Mouse (Mus musculus) midbrain, embryonic 10.5 days (tissue): ENCODE measurements around the gene Adipoq. TPM values are rescaled to one million over a fixed set of nuclear protein-coding genes. Genes with fewer than 3 reads are reported as not detected.

Experiments
- DNase-seq: peaks from one replicate; pipeline ENCODE4 v3.0.0-alpha.2; 2017; ENCODE audit warnings: low spot score
- H3K27ac ChIP-seq: fragments of 300-500 bp; sonication (generic); replicated peaks from 2 replicates; pipeline ENCODE4 v1.5.1; 2016; ENCODE audit warnings: mild to moderate bottlenecking
- H3K27me3 ChIP-seq: fragments of 300-500 bp; sonication (generic); 2 replicates; pipeline ENCODE4 v1.6.1; 2016; ENCODE audit warnings: low read depth, mild to moderate bottlenecking; ENCODE audit not compliant: poor library complexity, severe bottlenecking
- H3K36me3 ChIP-seq: fragments of 300-500 bp; sonication (generic); 2 replicates; pipeline ENCODE4 v1.6.1; 2016; ENCODE audit warnings: mild to moderate bottlenecking, moderate library complexity
- H3K4me1 ChIP-seq: fragments of 300-500 bp; sonication (generic); 2 replicates; pipeline ENCODE4 v1.6.1; 2016
- H3K4me3 ChIP-seq: fragments of 300-500 bp; sonication (generic); 2 replicates; pipeline ENCODE4 v1.5.1; 2016; ENCODE audit warnings: mild to moderate bottlenecking, moderate library complexity
- H3K9me3 ChIP-seq: fragments of 300-500 bp; sonication (generic); replicated peaks from 2 replicates; pipeline ENCODE4 v1.6.1; 2016; ENCODE audit warnings: mild to moderate bottlenecking
- WGBS: fragments of 180-500 bp; shearing (Covaris S2); methylation state at CpG from one replicate; pipeline ENCODE4 v1.1.7; 2016; 5-methylcytosine and 5-hydroxymethylcytosine counted together
- polyA plus RNA-seq: library from polyadenylated mRNA; unstranded; fragments of >200 nt; fragmentation: Nextera tagmentation; extraction: Ambion mirVana; gene quantifications from 2 replicates; pipeline ENCODE4 v1.2.1, GENCODE M21; 2016

Gene Adipoq
- polyA plus RNA-seq, 1 experiment from 2014 or later, result not detected

DNA sequence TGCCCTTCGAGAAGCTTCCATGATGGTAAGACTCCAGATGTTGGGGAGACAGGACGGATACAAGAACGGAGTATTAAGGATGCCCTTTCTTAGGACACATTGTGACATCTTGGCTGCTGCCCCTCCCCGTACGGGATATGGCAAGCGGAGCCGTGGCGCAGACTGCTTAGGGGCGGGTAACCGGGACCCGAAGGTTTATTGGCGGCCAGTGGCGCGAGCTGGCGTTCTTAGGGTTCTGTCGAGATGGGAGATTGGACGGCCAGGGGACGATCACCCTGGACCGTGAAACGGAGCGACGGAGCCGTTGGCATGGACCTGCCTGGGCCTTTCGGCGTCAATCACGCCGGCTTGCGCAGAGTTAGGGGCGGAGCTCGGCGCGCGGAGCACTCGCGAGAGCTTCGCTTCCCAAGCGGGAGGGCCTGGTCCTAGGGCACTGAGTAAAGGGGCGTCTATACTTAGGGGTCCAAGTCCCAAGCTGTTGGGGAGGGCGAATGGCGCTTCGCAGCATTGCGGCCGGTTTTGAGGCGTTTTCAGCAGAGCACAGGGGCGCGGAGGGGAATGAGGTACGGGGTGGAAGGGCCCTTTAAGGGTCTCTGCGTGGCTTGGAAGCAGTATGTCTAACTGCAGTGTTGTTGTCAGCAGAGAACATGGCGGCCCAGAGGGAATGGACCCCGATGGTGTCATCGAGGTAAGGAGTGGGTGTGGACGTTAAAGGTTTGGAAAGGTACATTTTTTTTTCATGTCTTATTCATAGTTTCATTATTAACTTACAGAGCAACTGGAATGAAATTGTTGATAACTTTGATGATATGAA, 38.2 kb upstream of the Adipoq start:
- peaks cover 7% of the 10 kb centered on the region; the same call in 1 of the 2 replicates for H3K27me3 ChIP-seq
- peaks cover 31% of the 10 kb centered on the region for H3K4me1 ChIP-seq
- no peaks in the 10 kb centered on the region for H3K9me3 ChIP-seq
- peak overlapping the region; percentile 88 for H3K4me3 ChIP-seq
- peak overlapping the region; percentile 99 for H3K27ac ChIP-seq
- H3K36me3 ChIP-seq, result peaks cover 51% of the 10 kb centered on the region
- under 1% methylated on average over 52 of the region's 52 CpGs for WGBS
- DNase-seq, result peak; percentile 84

DNA sequence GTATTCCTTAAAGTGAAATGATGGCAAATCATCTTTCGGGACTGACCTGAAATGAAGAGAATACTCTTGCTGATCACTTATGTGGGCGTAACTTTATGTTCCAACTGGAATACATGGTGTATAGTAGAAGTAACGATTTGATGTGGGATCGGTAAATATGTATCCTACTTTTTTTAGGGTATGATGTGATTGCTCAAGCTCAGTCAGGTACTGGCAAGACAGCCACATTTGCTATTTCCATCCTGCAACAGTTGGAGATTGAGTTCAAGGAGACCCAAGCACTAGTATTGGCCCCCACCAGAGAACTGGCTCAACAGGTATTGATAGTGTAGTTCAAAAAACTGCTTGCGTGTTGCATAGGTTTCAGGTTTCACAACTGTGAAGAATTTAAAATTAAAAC, 37.4 kb upstream of the Adipoq start:
- Histone ChIP-seq H3K36me3 (peaks cover 56% of the 10 kb centered on the region), H3K27ac (peak overlapping the region; percentile 99), H3K9me3 (no peaks in the 10 kb centered on the region), H3K27me3 (peaks cover under 1% of the 10 kb centered on the region; the same call in 1 of the 2 replicates), H3K4me1 (peaks cover 30% of the 10 kb centered on the region), H3K4me3 (peak overlapping the region; percentile 88)
- DNase-seq, result no peak
- 7% methylated on average over 5 of the region's 5 CpGs for WGBS

DNA sequence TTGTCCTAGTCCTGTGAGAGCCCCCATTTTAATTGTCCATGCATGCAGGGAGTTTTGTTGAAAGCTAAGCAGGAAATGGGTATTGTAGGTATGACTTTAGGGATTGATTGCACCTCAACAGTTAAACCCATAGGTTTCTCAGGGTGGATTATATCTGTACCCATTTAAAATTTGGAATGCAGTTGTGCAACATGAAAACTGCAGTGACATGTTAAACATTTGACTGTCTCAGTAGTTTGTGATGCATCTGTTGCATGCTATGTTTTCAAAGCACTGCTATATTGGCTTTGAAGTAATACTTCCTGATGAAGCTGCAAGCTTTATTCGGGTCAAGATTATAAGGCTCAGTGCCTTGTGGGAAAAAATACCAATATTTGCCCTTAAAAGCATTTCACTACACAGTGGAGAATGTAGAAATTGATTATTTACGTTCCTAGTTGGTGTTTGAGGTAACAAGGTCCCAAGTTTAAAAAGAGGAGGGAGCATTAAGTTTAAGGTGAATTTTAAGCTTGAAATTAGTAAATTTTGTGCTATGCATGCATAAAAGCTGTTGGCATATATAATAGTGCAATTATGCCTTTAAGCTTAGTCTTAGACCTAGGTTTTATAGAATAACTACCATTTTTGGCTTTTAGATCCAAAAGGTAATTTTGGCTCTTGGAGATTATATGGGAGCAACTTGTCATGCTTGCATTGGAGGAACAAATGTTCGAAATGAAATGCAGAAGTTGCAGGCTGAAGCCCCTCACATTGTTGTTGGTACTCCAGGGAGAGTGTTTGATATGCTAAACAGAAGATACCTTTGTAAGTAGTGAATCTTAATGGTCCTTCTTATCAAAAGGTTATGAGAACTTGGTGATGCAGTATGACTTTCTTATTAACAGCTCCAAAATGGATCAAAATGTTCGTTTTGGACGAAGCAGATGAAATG, 36.7 kb upstream of the Adipoq start:
- 69% methylated on average over 5 of the region's 5 CpGs for WGBS

DNA sequence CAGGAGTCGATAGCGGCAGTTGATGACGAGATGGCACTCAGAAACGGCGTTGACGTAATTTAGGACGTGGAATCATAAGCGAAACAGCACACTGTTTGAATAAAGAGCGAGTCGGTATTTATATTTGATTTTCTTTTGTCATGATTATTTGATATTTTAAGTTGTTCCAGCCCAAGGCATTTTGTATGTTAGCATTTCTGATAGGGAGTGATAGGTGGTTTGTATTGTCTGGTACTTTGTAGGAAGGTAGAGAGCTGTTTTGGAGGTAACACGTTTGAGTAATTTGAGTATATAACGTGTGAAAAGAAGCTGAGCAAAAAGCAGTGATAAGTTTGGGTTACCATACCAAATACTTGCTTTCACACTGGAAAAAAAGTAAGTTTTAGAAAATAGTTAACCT, 34.0 kb upstream of the Adipoq start:
- H3K4me1 ChIP-seq, result peaks cover 27% of the 10 kb centered on the region
- H3K27me3 ChIP-seq, result no peaks in the 10 kb centered on the region
- 88% methylated on average over 12 of the region's 12 CpGs for WGBS
- H3K9me3 ChIP-seq, result no peaks in the 10 kb centered on the region
- no peak for DNase-seq
- no peak overlapping the region for H3K4me3 ChIP-seq
- H3K27ac ChIP-seq, result no peak overlapping the region
- H3K36me3 ChIP-seq, result peaks cover 90% of the 10 kb centered on the region

More for the DNA sequence above, 36.7 kb upstream of the Adipoq start:
- peaks cover 63% of the 10 kb centered on the region for H3K36me3 ChIP-seq
- peak overlapping the region; percentile 99 for H3K27ac ChIP-seq
- peak overlapping the region; percentile 88 for H3K4me3 ChIP-seq
- DNase-seq, result no peak
- no peaks in the 10 kb centered on the region for H3K27me3 ChIP-seq
- no peaks in the 10 kb centered on the region for H3K9me3 ChIP-seq
- peaks cover 30% of the 10 kb centered on the region for H3K4me1 ChIP-seq

DNA sequence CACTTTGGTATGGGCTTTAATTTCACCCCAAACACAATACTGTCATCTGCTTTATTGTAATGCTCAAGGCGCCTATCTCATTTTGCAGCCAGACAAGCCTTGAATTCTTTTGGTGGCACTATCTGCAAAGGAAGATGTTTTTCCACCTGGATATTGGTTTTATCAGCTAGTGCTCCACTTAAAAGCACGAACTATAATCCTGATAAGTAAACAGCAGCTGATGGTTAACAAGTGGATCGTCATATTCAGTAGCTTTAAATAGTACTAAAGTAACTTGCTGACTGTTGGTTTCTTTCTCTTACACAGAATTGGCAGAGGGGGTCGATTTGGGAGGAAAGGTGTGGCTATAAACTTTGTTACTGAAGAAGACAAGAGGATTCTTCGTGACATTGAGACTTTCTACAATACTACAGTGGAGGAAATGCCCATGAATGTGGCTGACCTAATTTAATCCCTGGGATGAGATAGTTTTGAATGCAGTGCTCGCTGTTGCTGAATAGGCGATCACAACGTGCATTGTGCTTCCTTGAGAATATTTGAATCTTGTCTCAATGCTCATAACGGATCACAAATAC, 33.4 kb upstream of the Adipoq start:
- Histone ChIP-seq H3K4me3 (no peak overlapping the region), H3K27ac (no peak overlapping the region), H3K36me3 (peaks cover 96% of the 10 kb centered on the region), H3K9me3 (no peaks in the 10 kb centered on the region), H3K4me1 (peaks cover 27% of the 10 kb centered on the region), H3K27me3 (no peaks in the 10 kb centered on the region)
- 66% methylated on average over 9 of the region's 9 CpGs for WGBS
- DNase-seq, result no peak

DNA sequence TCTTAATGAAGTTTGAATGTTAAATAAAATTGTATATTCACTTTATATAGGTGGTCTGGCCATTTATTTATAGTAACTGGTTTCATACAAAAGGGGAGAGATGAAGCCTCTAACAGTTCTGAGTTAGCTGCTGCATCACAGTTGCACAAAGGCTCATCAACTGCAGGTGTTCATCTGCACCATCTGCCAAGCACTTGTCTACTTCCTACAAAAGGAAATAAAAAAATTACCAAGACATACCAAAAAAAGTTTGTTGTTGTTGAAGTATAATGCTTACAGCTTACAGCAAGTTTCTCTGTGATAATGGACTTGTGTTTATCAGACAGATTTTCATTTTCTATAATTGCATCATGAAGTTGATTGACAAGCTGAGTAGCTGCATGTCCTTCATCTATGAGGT, 32.4 kb upstream of the Adipoq start:
- DNase-seq, result no peak
- Histone ChIP-seq H3K36me3 (peaks cover 95% of the 10 kb centered on the region), H3K27ac (no peak overlapping the region), H3K4me1 (peaks cover 25% of the 10 kb centered on the region), H3K27me3 (no peaks in the 10 kb centered on the region), H3K4me3 (no peak overlapping the region), H3K9me3 (no peaks in the 10 kb centered on the region)

DNA sequence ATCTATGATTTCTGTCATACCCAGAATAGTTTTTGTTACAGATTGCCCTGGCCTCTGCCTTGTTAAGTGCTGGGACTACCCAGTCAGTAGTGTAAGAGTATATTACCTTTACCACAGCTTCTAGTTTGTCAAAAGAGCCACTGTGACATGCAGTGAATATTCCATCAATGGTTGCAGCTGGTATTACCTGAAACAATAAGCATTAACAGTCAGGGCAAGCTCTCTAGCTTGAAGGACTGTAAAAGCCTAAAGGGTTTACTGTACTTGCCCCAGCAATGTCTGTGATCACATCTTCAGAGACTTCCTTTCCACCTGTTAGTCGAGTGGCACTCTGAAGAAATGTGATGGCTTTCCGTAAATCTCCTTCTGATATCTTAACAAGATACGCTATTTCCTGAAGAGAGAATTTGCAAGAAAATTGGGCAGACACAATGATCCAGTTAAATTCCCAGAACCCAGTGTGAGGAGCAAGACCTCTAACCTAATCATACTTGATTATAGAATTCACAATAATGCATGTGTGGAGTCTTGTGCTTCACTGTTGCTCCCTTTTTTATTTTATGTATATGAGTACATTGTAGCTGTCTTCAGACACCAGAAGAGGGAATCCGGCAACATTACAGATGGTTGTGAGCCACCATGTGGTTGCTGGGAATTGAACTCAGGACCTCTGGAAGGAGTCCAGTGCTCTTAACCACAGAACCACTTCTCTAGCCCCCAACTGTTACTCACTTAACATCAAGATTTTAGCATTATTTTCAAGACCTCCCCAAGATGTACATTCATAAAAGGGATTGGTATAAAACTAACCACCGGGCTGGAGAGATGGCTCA, 31.8 kb upstream of the Adipoq start:
- Histone ChIP-seq H3K27me3 (no peaks in the 10 kb centered on the region), H3K4me1 (peaks cover 19% of the 10 kb centered on the region), H3K9me3 (no peaks in the 10 kb centered on the region), H3K27ac (no peak overlapping the region), H3K4me3 (no peak overlapping the region), H3K36me3 (peaks cover 95% of the 10 kb centered on the region)
- DNase-seq, result no peak
- WGBS, result 78% methylated on average over 5 of the region's 5 CpGs

DNA sequence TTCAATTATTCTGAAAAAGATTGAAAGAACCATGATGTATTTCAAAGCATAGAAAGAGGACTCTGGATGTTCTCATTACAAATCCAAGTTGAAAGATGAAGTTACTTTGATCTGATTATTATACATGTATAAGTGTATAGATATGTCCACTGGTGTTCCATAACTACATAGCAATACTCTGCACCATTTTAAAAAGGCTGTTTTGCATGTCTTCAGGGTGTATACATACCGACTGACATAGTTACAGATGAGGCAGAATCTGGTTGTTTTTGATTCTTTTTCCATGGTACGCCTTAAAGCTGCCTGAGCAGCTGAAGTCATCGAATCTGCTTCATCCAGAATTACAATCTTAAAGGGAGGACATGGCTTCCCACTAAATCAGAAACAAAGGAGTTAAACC, 30.9 kb upstream of the Adipoq start:
- no peak for DNase-seq
- Histone ChIP-seq H3K9me3 (no peaks in the 10 kb centered on the region), H3K4me3 (no peak overlapping the region), H3K27me3 (no peaks in the 10 kb centered on the region), H3K4me1 (peaks cover 9% of the 10 kb centered on the region; the same call in 1 of the 2 replicates), H3K36me3 (peaks cover 95% of the 10 kb centered on the region), H3K27ac (no peak overlapping the region)
- whole genome bisulfite sequencing, result 88% methylated on average over 3 of the region's 3 CpGs

DNA sequence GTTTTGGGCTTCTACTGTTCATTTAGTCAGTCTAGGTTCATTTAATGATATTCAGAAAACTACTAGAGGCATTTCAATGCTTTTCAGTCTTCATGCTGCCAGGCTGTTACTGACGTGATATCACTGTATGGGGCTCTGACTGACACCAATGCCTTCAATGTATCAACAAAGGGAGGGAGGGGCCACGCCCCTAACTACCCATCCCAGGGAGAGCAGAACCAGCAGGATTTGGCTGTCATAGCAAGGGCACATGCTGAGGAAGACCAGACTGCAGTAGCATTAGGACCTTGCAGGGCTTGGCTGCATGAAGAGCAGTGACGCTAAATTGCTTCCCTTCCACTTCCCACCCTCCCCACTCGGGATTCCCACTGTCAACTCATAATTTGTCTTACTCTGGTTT, 29.2 kb upstream of the Adipoq start:
- no peak overlapping the region for H3K4me3 ChIP-seq
- peaks cover 95% of the 10 kb centered on the region for H3K36me3 ChIP-seq
- no peaks in the 10 kb centered on the region for H3K4me1 ChIP-seq
- no peaks in the 10 kb centered on the region for H3K27me3 ChIP-seq
- no peak for DNase-seq
- 76% methylated on average over 4 of the region's 4 CpGs for WGBS
- H3K9me3 ChIP-seq, result no peaks in the 10 kb centered on the region
- no peak overlapping the region for H3K27ac ChIP-seq

DNA sequence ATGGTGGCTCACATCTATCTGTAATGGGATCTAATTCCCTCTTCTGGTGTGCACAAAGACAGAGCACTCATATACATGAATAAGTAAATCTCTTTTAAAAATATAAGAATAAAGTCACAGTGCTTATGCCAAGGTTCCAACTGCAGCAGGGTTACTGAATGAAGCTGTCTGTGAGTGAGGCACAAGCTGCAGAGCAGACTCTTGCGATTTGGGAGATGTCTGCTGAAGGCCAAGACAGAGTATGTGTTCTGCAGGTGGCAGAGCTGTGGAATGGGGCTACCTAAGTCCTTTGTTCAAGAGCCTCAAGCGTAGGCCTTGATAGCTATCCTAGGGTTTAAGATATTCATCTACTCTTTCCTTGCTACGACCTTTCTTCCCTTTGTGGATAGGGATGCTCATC, 23.9 kb upstream of the Adipoq start:
- no peaks in the 10 kb centered on the region for H3K27me3 ChIP-seq
- H3K36me3 ChIP-seq, result peaks cover 84% of the 10 kb centered on the region
- WGBS, result 95% methylated on average over 3 of the region's 3 CpGs
- no peak overlapping the region for H3K27ac ChIP-seq
- peaks cover 9% of the 10 kb centered on the region for H3K4me1 ChIP-seq
- DNase-seq, result no peak
- H3K4me3 ChIP-seq, result no peak overlapping the region
- H3K9me3 ChIP-seq, result no peaks in the 10 kb centered on the region

DNA sequence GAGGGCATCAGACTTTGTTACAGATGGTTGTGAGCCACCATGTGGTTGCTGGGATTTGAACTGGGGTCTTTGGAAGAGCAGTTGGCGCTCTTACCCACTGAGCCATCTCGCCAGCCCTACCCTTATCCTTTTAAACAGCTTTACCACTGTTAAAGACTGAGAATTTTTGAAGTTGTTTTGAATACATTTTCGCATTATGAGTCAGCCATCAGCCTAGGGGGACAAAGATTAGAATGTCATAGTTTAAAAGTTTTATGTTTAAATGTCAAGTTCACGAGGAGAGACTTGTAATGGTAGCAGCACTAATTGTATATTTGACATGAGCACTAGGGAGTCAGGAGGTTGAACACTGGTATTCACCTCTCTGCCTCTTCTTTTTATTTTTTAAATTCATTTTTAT, 23.2 kb upstream of the Adipoq start:
- H3K9me3 ChIP-seq, result no peaks in the 10 kb centered on the region
- peaks cover 9% of the 10 kb centered on the region for H3K4me1 ChIP-seq
- no peak for DNase-seq
- 92% methylated on average over 4 of the region's 4 CpGs for whole genome bisulfite sequencing
- H3K36me3 ChIP-seq, result peaks cover 77% of the 10 kb centered on the region
- H3K4me3 ChIP-seq, result no peak overlapping the region
- H3K27me3 ChIP-seq, result no peaks in the 10 kb centered on the region
- H3K27ac ChIP-seq, result no peak overlapping the region

DNA sequence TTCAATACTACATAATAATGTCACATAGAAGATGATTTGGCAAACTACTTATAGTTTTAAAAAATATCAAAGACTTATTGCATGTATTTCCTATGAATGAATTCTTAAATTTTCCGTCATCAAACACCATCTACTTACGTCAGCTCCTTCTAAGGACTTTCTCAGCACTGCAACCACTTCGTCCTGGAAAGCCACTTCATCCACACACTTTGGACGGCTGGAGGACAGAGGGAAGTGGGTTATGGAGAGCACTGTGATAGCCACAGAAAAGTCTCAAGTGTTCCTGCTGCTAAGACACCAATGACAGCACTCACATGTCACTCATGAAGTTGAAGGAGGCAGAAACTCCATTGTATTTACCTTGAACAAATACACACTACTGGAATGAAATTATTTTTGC, 21.9 kb upstream of the Adipoq start:
- H3K4me1 ChIP-seq, result peaks cover 22% of the 10 kb centered on the region
- 93% methylated on average over 4 of the region's 4 CpGs for WGBS
- peaks cover 66% of the 10 kb centered on the region for H3K36me3 ChIP-seq
- H3K4me3 ChIP-seq, result no peak overlapping the region
- H3K9me3 ChIP-seq, result no peaks in the 10 kb centered on the region
- no peak for DNase-seq
- H3K27me3 ChIP-seq, result no peaks in the 10 kb centered on the region
- no peak overlapping the region for H3K27ac ChIP-seq
